Mouse (Mus musculus) heart, postnatal 36 days (tissue): ENCODE data around the gene Tmem63c. TPM values are rescaled to one million over a fixed set of nuclear protein-coding genes. Genes with fewer than 3 reads are reported as not detected.
A peak's percentile ranks its signal among the peaks of the same experiment; 100 is the strongest.

Source experiments
- DNase-seq, 2 experiments: peaks; one replicate each; pipeline ENCODE4 v3.0.0; 2021 to 2022
- intact Hi-C: fragments of 180-260 bp; cut with DNase I; formaldehyde crosslinking; loops from one replicate; pipeline ENCODE4 v1.15.1; 2025
- total RNA-seq, 2 experiments: library from RNA; stranded (reverse); gene quantifications; 2 replicates each; pipeline ENCODE4 v1.2.3; 2021

Gene Tmem63c
- under 1 TPM in 1 of 2 experiments, not detected in 1; 0.25 TPM for total RNA-seq

DNA sequence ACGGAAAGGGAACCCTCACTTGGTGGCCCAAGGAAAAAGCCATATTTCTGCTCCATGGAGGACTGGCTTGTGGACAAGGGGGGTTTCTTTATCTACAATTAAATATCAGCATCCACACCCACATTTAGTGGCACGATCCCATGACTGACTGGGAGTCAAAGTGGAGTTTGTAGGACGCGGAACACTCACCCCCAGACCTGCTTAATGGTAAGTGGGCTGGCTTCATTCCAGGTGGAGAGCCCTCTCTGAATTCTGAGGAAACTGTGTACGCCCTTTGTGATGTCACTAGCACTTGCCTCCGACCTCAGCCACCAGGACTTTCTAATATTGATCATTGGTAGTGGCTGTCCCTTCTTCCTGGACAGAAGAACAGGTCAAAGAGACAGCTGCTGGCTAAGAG, at the start of gene Tmem63c:
Gene Tmem63c, plus strand, starts transcription at position 301 of the 400 bp plus-strand sequence.
- intact Hi-C loops = no loop called here
- no peak for DNase-seq

DNA sequence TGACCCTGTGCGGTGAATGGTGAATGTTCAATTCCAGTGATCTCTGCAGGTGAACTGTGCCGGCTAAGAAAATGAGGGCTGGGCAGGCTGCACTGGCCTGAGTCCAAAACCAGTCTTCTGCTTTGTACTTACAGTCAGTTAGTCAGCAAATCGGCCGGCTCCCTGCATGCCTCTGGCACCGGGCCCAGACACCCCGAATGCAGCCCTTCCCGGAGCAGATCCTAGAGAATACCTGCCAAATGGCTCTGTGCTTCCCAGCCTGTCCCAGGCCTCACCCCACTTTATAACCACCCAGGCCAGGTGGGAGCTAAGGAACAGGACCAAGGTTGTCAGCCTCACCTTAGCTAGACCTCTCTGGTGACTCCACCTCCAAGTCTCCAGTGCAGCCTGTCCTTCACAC, 47.9 kb upstream of the Tmem63c start:
- DNase-seq = peak; percentile 36 to 41
- intact Hi-C loops = no loop called here

DNA sequence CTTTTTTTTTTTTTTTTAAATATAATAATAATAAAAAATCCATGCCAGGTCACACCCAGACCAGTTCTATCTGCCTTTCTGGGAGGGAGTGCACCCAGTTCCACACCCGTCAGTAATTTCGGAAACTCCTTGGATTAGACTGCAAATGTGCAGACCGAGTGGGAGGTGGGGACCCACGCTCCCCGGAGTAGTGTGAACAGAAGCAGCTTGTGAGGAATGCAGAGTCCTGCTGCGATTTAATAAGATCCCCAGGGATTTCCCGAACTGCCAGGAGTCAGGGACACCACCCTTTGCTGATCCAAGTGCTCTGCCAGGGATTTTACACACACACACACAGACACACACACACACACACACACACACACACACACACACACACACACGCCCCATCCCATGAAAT, 47.4 kb upstream of the Tmem63c start:
- no peak for DNase-seq
- intact Hi-C loops = loop anchor here (1.0 kb wide), 1 partner anchor 205 kb away; no protein-coding TSS in a partner anchor

GRCm38 (mm10) chr12:86974387-86975288, 46.5 kb upstream of the Tmem63c start:
- DNase-seq = peak; percentile 87
- intact Hi-C loops = loop anchor here (1.0 to 5.0 kb wide), 2 partner anchors 52 to 206 kb away; no protein-coding TSS in a partner anchor

DNA sequence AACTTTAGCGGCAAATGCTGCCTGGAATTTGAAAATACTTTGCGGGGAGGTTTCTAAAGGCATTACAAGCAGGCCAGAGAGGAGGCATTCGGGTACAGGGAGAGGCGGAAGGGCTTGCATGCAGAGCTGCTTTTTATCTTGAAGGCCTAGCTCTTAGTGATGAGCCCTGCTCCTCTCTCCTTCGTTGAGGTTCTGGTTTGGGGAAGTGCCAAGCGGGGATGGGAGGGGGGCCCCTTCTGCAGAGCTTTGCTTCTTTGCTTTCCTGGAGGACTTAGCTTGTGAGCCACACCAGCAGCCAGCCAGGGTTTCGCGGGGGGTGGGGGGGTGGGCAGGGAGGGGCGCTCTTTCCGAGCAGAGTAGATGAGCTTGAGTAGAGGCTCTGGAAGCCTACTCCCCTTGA, 45.4 kb upstream of the Tmem63c start:
- intact Hi-C loops = loop anchor here (5.0 kb wide), 1 partner anchor 53 kb away; no protein-coding TSS in a partner anchor
- DNase-seq = no peak

DNA sequence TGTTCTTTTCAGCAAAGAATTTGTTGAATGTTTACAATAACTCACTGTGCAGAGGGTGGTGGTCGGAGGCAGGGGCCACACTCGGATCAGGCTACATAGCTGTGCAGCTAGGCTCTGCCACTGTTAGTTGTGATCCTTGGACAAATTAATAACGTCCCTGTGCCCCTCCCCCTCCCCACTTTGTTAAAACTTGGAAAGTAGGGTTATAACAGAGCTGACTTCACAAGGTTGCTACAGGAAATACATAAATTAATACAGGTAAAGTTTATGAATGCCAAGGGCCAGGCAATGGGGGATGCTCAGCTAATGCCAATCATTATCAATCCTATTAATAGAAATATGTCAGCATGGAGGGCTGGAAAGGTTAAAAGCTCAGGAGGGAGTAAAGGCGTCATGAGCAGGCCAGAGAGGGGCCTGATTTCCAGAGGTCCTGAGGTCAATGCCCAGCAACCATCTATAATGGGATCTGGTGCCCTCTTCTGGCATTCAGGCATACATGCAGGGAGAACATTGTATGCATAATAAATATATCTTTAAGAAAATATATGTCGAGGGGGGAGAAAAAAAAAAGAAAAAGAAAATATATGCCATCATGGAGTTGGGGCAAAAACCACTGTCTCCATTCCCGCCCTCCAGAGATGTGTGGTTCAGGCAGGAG, 44.5 kb upstream of the Tmem63c start:
- DNase-seq = no peak

DNA sequence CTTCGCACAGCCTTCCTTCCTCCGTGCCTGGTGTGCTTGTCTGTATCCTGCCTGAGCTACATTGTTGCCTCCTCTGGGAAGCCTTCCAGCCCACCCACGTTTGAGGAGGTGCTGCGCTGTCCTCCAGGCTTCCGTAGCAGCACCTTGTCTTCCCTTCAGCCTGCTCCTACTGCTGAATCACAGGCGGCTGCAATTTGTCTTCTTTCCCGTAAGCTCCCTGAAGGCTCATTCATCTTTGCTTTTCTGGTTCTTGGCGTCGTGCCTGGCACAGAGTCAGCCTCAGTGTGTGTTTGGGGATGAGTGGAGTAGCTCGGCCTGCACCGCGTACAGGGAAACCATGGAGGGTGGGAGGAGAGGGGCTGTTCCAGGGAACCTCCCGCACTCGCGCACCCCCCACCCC, 43.3 kb upstream of the Tmem63c start:
- intact Hi-C loops = loop anchor here (5.0 kb wide), 1 partner anchor 56 kb away; no protein-coding TSS in a partner anchor
- DNase-seq = peak in 1 of 2 experiments; percentile 13

More for the DNA sequence above, 44.5 kb upstream of the Tmem63c start:
- intact Hi-C loops = loop anchor here (5.0 kb wide), 1 partner anchor 54 kb away; no protein-coding TSS in a partner anchor

- intact Hi-C loops = loop anchor here (2.0 kb wide), 1 partner anchor 72 kb away; no protein-coding TSS in a partner anchor
- no peak for DNase-seq
These were observed 40.0 kb upstream of the Tmem63c start for GRCm38 (mm10) chr12:86981180-86981579.

GRCm38 (mm10) chr12:86983470-86984193, 37.5 kb upstream of the Tmem63c start:
- intact Hi-C loops = no loop called here
- peak; percentile 54 to 56 for DNase-seq

DNA sequence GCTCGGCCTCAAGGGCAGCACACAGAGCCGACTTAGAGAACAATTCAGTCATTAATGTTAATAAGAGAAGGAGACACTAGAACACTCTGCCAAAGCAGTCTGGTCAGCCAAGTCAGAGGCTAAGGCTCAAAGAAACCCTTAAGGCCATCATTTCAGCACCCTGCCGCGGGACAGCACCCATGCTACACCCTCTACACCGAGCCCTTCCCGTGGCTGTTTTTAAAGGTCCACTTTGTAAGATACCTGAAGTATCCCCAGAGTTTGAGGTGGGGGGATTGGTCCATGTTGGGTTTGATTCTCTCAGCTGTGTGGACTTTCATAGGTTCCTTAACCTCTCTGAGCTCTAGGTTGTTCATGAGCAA, 37.0 kb upstream of the Tmem63c start:
- intact Hi-C loops = no loop called here
- peak; percentile 37 to 55 for DNase-seq

DNA sequence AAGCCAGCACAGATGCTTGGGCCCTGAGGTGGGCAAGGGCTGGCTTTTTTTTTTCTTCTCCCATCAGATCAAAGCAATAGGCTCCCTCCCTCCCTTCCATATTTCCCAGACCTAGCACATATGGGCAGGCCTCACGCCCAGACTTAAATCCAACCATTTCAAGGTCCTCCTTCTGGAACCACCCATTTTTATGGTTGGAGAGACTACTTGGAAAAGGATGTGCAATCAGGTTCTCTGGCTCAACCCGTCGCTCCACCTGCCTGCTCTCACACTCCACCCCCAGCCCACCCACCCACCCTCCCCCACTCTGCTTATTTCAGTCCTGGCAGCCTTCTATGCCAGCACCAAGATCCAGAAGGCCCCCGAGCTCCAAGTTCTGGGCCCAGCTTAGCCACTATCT, 34.6 kb upstream of the Tmem63c start:
- no peak for DNase-seq
- intact Hi-C loops = no loop called here

DNA sequence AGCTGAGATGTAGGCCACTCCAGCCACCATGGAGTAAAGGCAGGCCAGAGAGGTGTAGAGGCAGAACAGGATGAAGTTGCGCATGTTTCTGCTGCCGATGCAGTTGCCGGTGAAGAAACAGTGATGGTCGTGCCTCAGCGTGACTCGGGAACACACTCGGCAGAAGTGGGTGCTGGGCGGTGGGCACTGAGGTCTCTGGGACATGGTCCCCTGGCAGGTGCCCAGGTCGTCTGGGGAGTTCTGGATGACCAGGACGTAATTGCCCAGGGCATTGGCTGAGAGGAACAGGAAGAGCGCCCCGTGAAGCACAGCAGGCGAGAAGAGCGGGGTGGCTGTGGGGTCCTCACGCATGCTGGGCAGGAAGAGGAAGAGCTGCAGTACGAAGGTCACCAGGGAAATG, 32.9 kb upstream of the Tmem63c start:
- no peak for DNase-seq
- intact Hi-C loops = no loop called here

DNA sequence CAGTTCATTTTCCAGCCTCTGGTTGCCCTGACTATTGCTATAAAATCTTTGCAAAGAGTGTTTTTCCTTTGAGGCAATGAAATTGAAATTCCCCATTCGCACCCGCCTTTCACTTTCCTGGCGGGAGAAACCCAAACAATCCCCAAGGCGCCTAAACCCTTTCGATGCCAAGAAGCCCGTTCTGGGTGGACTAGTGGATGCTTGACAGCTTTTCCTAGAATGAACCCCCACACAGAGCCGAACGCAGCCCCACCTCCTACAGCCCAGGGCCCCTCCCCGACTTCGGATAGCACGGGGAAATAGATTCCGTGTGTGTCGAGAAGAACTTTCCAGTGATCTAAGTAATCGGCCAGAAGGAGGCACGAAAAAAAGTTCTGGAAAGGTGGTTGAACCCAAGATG, 31.8 kb upstream of the Tmem63c start:
- no peak for DNase-seq
- intact Hi-C loops = no loop called here

GRCm38 (mm10) chr12:86989890-86990754, 31.0 kb upstream of the Tmem63c start, which contains the start of gene Zdhhc22:
TSS of gene Zdhhc22 (minus strand) at chr12:86990430.
- intact Hi-C loops = no loop called here
- DNase-seq = peak; percentile 28 to 32

DNA sequence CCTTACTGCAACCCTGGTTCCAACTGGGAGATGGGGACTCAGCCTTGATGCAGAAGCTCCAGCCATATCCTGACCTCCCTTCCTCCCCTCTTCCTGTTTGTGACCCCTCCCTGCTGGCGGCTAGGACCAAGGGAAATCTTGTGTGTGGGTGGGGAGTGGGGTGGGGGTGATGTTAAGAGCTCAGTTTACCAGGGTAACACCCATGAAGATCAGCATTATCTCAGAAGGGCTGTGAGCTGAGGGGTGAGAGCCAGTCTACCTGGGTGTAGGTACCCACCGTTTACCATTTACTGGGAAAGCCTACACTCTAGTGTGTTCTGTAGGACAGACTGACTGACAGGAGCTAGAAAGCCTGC, 30.4 kb upstream of the Tmem63c start:
- no peak for DNase-seq
- intact Hi-C loops = no loop called here

- intact Hi-C loops = no loop called here
- DNase-seq = no peak
These were observed 27.0 kb upstream of the Tmem63c start for GRCm38 (mm10) chr12:86994166-86994565.

DNA sequence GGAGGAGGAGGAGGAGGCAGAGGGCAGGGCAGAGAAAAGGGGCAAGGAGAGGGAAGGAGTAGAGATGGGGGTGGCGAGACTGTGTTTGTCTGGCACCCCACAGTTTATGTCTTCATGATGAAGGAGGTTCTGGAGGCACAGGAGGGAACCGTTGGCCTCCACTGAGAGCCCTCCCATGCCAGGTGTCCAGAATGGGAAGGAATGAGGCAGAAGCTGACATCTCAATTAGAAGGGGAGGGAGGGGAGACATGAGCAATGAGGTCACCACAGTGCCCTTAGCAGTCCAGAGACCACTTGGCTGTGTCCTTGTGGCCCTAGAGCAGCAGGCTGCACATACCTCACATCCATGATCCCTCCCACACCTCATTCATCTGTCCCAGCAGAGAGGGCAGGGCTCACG, 26.4 kb upstream of the Tmem63c start:
- DNase-seq = no peak
- intact Hi-C loops = no loop called here

DNA sequence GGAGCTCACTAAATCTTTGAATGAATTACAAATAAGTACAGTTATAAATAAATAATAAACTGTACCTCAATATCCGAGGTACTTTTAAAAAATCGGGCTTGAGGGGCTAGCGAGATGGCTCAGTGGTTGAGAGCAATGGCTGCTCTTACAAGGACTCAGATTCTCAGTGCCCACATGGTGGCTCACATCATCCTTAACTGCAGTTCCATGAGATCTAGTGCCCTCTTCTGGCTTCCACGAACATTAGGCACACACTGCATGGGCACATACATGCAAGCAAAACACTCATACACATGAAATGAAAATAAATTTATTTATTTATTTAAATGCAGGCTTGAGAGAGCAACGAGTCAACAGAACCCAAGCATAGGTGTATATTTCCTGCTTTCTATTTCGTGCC, 25.2 kb upstream of the Tmem63c start:
- DNase-seq = no peak
- intact Hi-C loops = no loop called here

DNA sequence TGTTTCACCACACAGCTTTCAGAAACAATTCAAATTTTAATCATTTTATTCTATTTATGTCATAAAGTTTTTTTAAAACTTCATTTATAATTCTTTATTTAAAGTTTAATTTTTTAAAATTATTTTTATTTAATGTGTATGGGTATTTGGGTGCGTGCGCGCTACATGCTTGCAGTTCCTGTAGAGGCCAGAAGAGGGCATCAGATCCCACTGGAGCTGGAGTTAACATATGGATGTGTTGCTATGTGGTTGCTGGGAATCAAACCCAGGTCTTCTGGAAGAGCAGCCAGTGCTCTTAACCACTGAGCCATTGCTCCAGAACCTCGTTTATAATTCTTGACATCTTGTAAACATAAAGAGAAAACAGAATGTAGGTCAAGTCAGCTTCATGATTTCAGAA, 22.4 kb upstream of the Tmem63c start:
- intact Hi-C loops = no loop called here
- no peak for DNase-seq

DNA sequence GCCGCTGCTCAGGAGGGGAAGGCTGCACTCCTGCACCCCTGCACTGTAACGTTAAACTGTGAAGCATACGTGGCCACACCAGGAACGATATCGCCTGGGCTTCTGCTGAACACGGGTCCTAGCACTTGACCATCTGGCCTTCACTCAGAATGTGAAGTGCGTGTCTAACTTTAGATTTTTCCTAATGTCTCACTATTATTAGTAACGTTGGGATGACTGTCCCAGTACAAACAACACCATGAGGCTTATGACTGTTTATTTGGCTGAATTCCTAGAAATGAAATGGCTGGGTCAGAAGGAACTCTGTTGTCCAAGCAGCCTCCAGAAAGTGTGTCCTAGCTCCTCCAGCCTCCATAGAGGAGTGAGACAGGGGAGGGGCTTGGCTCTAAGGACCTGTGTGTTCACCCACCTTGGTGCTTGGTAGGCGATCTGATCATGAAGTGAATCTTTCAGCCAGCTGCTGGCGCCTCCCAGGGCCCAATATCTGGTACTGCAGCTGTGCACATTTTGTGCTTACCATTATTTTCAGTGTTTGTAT, 21.8 kb upstream of the Tmem63c start:
- intact Hi-C loops = no loop called here

More for the DNA sequence above, 21.8 kb upstream of the Tmem63c start:
- DNase-seq = peak; percentile 25 to 47
